In the genomic region with DNA sequence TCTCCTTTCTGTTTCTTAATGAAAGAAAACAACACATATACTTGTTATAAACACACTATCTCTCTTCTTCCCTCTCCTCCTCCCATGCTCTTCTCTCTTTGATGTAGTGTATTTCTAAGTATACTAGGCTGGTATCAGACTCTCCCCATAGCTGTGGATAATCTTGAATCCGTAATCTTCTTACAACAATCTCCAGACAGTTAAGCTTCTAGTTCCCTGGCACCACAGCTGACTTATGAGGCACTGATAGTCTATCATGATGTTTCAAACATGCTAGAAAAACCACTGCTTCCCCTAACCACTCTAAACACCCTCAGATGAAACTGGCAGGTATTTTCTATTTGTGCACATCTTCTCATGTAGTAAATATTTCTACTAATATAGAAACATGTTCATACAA, we compare ENCODE assay signal across 28 mouse cellular contexts.
"Had no signal": no experiment of that assay in that cellular context is flagged by ENCODE, and none has a peak within 500 bp of the region (broad histone marks: within the 10 kb centered on the region; RNA-seq: fewer than 3 reads in every experiment).

No protein-coding gene starts in this region.

- H3K27me3 ChIP-seq: limb, embryonic 12.5 days; limb, embryonic 13.5 days; limb, embryonic 15.5 days; liver, embryonic 12.5 days; liver, embryonic 13.5 days; liver, embryonic 15.5 days; lung, embryonic 15.5 days; megakaryocyte, embryonic 14.5 days; midbrain, embryonic 12.5 days; midbrain, embryonic 13.5 days; midbrain, embryonic 15.5 days had no signal

- ATAC-seq: liver, embryonic 12.5 days; liver, postnatal 0 days; lung, postnatal 0 days; midbrain, embryonic 13.5 days; midbrain, embryonic 15.5 days; midbrain, embryonic 16.5 days had no signal

- H3K9me3 ChIP-seq: limb, embryonic 10.5 days; limb, embryonic 12.5 days; limb, embryonic 13.5 days; limb, embryonic 15.5 days; liver, embryonic 12.5 days; liver, embryonic 13.5 days; liver, embryonic 15.5 days; lung, embryonic 15.5 days; megakaryocyte, embryonic 14.5 days; midbrain, embryonic 10.5 days; midbrain, embryonic 12.5 days; midbrain, embryonic 13.5 days; midbrain, embryonic 15.5 days had no signal

- H3K27ac ChIP-seq: left cerebral cortex, adult 2 months; limb, embryonic 10.5 days; limb, embryonic 12.5 days; limb, embryonic 13.5 days; limb, embryonic 15.5 days; liver, embryonic 12.5 days; liver, embryonic 13.5 days; liver, embryonic 14.5 days; liver, embryonic 15.5 days; lung, embryonic 15.5 days; macrophage; midbrain, embryonic 10.5 days; midbrain, embryonic 12.5 days; midbrain, embryonic 13.5 days; midbrain, embryonic 15.5 days had no signal

- H3K4me3 ChIP-seq: left cerebral cortex, adult 2 months; limb, embryonic 10.5 days; limb, embryonic 12.5 days; limb, embryonic 13.5 days; limb, embryonic 15.5 days; liver, embryonic 12.5 days; liver, embryonic 13.5 days; liver, embryonic 15.5 days; lung, embryonic 15.5 days; megakaryocyte, embryonic 14.5 days; midbrain, embryonic 10.5 days; midbrain, embryonic 12.5 days; midbrain, embryonic 13.5 days; midbrain, embryonic 15.5 days; myocyte had no signal

- H3K4me1 ChIP-seq: limb, embryonic 10.5 days; limb, embryonic 12.5 days; limb, embryonic 13.5 days; limb, embryonic 15.5 days; liver, embryonic 12.5 days; liver, embryonic 13.5 days; liver, embryonic 15.5 days; lung, embryonic 15.5 days; midbrain, embryonic 10.5 days; midbrain, embryonic 12.5 days; midbrain, embryonic 13.5 days; midbrain, embryonic 15.5 days had no signal

- DNase-seq: left cerebral cortex, postnatal 4 days; liver, embryonic 13.5 days; liver, postnatal 0 days; lung, adult 18-20 months; lung, adult 2 months; lung, embryonic 14.5 days; lung, postnatal 10 days; lung, postnatal 14 days; lung, postnatal 4 days; midbrain, embryonic 14.5 days had no signal

- H3K36me3 ChIP-seq: limb, embryonic 10.5 days; limb, embryonic 12.5 days; limb, embryonic 13.5 days; limb, embryonic 15.5 days; liver, embryonic 12.5 days; liver, embryonic 13.5 days; liver, embryonic 15.5 days; lung, embryonic 15.5 days; midbrain, embryonic 10.5 days; midbrain, embryonic 12.5 days; midbrain, embryonic 13.5 days; midbrain, embryonic 15.5 days had no signal

- H3K9ac ChIP-seq: limb, embryonic 12.5 days; limb, embryonic 13.5 days; limb, embryonic 15.5 days; liver, embryonic 12.5 days; liver, embryonic 13.5 days; liver, embryonic 14.5 days; liver, embryonic 15.5 days; liver, postnatal 0 days; lung, embryonic 14.5 days; lung, embryonic 15.5 days; midbrain, embryonic 12.5 days; midbrain, embryonic 13.5 days; midbrain, embryonic 15.5 days had no signal
